Mouse (Mus musculus) gastrocnemius, postnatal 10 days (tissue): ENCODE measurements around the gene Pigh. TPM values are rescaled to one million over a fixed set of nuclear protein-coding genes. Genes with fewer than 3 reads are reported as not detected.

Source experiments
- DNase-seq: peaks from one replicate; pipeline ENCODE4 v3.0.0; 2021; ENCODE audit warnings: mixed read lengths
- long read RNA-seq, 2 experiments: library from polyadenylated mRNA; stranded (forward); transcript quantifications; one replicate each; pipeline ENCODE4 v2.0.0; 2021
- total RNA-seq, 2 experiments: library from RNA; stranded (reverse); gene quantifications; 2 replicates each; pipeline ENCODE4 v1.2.3; 2021

Gene Pigh
- 1 to 10 TPM; 2.8 to 3.1 TPM for total RNA-seq
- long read RNA-seq, experiment 1, partial matches to known transcripts = 0 of 4 reads
- long read RNA-seq, experiment 1, other reads (novel, unspliced or antisense) = 0 of 4 reads
- long read RNA-seq, experiment 2, transcript Pigh-201 (4 exons, 2,339 nt) = major isoform, 5 of 6 reads
- long read RNA-seq, experiment 2, partial matches to known transcripts = 0 of 6 reads
- long read RNA-seq, experiment 2, other reads (novel, unspliced or antisense) = 0 of 6 reads

GRCm38 (mm10) chr12:79089182-79089812 is at the start of gene Pigh:
Gene Pigh (minus strand): TSS chr12:79089651.
- peak; percentile 79 for DNase-seq

GRCm38 (mm10) chr12:79138999-79139398 is 49.5 kb upstream of the Pigh start:
- no peak for DNase-seq

GRCm38 (mm10) chr12:79136949-79137348 is 47.5 kb upstream of the Pigh start:
- DNase-seq = no peak

- DNase-seq = no peak
Observed at GRCm38 (mm10) chr12:79135105-79135504, 45.7 kb upstream of the Pigh start.

GRCm38 (mm10) chr12:79134676-79135075 is 45.2 kb upstream of the Pigh start:
- DNase-seq = no peak

- no peak for DNase-seq
Observed at GRCm38 (mm10) chr12:79131706-79132460, 42.4 kb upstream of the Pigh start.

- no peak for DNase-seq
Observed at GRCm38 (mm10) chr12:79131178-79131675, 41.8 kb upstream of the Pigh start.

- peak; percentile 29 for DNase-seq
Observed at GRCm38 (mm10) chr12:79130299-79131177, 41.1 kb upstream of the Pigh start, which contains the start of gene Arg2. Gene Arg2 (plus strand): TSS chr12:79130777.

GRCm38 (mm10) chr12:79122820-79123219 is 33.4 kb upstream of the Pigh start:
- no peak for DNase-seq

- DNase-seq = no peak
Observed at GRCm38 (mm10) chr12:79118991-79119390, 29.5 kb upstream of the Pigh start.

GRCm38 (mm10) chr12:79105312-79105711 is 15.9 kb upstream of the Pigh start:
- DNase-seq = no peak

GRCm38 (mm10) chr12:79104544-79104943 is 15.1 kb upstream of the Pigh start:
- no peak for DNase-seq

- no peak for DNase-seq
Observed at GRCm38 (mm10) chr12:79103773-79104172, 14.3 kb upstream of the Pigh start.

- DNase-seq = peak; percentile 14
Observed at GRCm38 (mm10) chr12:79097106-79097752, 7.8 kb upstream of the Pigh start.

GRCm38 (mm10) chr12:79092569-79092968 is 3.1 kb upstream of the Pigh start:
- DNase-seq = peak; percentile 58

- no peak for DNase-seq
Observed at GRCm38 (mm10) chr12:79073362-79073761, 16.1 kb downstream of the Pigh start.

- DNase-seq = no peak
Observed at GRCm38 (mm10) chr12:79072576-79072975, 16.9 kb downstream of the Pigh start.

- no peak for DNase-seq
Observed at GRCm38 (mm10) chr12:79070736-79071333, 18.6 kb downstream of the Pigh start.

- no peak for DNase-seq
Observed at GRCm38 (mm10) chr12:79069916-79070315, 19.5 kb downstream of the Pigh start.

GRCm38 (mm10) chr12:79069187-79069608 is 20.3 kb downstream of the Pigh start:
- no peak for DNase-seq

- no peak for DNase-seq
Observed at GRCm38 (mm10) chr12:79068306-79068705, 21.1 kb downstream of the Pigh start.
